Mouse (Mus musculus) left cerebral cortex, postnatal 4 days (tissue): Measurements from ENCODE around the gene Ccdc107. TPM values are rescaled to one million over a fixed set of nuclear protein-coding genes. Genes with fewer than 3 reads are reported as not detected.

Experiments used
- DNase-seq: peaks from one replicate; pipeline ENCODE4 v3.0.0-alpha.2; 2022
- intact Hi-C: fragments of 180-260 bp; cut with DNase I; formaldehyde crosslinking; loops from one replicate; pipeline ENCODE4 v1.15.1; 2025
- total RNA-seq, 2 experiments: library from RNA; stranded (reverse); gene quantifications; 2 replicates each; pipeline ENCODE4 v1.2.3; 2021

Ccdc107 gene
- 10 to 100 TPM; 29.9 to 34.3 TPM for total RNA-seq

- intact Hi-C loops = loop anchor here (5.0 kb wide), 1 partner anchor 51 kb away; the partner anchor contains the start of gene Tesk1
- peak; percentile 95 for DNase-seq
Measured at GRCm38 (mm10) chr4:43492821-43493185, at the start of gene Ccdc107. Gene Ccdc107, plus strand, starts transcription at chr4:43492900.

- peak; percentile 32 for DNase-seq
- intact Hi-C loops = loop anchor here (5.0 kb wide), 1 partner anchor 49 kb away; the partner anchor contains the start of gene Ccdc107
Measured at GRCm38 (mm10) chr4:43443511-43443910, 49.2 kb upstream of the Ccdc107 start.

DNA sequence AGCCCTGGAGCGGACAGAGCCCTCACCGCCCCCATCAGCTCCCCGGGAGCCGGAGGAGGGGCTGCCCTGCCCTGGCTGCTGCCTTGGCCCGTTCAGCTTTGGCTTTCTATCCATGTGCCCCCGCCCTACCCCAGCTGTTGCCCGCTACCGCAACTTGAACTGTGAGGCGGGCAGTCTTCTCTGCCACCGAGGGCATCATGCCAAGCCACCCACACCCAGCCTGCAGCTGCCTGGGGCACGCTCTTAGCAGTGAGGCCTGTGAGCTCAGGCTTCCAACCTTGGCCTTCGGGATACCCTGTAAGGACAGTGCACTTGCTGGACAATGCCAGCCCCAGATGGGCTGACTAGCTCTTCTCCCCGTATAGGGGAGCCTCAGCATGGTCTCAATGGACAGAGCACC, 45.4 kb upstream of the Ccdc107 start:
- intact Hi-C loops = no loop called here
- peak; percentile 63 for DNase-seq

DNA sequence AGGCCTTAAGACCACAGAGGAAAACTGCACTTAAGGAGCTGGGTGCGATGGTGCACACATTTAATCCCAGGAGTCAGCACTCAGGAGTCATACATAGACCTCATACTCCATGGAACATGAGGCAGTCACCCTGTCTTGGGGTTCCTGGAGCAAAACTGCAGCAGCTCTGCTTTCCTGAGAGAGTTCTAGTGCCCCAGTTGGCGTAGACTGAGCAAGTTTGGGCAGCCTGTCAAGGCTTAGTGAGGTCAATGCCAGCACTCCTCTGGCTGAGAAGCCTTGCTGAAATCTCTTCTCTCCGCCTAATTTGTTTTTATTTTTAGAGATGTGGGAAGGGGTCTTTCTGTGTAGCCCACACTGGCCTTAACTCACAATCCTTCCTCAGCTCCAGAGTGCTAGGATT, 44.1 kb upstream of the Ccdc107 start:
- intact Hi-C loops = no loop called here
- no peak for DNase-seq

GRCm38 (mm10) chr4:43452315-43452714, 40.4 kb upstream of the Ccdc107 start:
- intact Hi-C loops = no loop called here
- DNase-seq = no peak

- intact Hi-C loops = no loop called here
- no peak for DNase-seq
Measured at GRCm38 (mm10) chr4:43453413-43453812, 39.3 kb upstream of the Ccdc107 start.

DNA sequence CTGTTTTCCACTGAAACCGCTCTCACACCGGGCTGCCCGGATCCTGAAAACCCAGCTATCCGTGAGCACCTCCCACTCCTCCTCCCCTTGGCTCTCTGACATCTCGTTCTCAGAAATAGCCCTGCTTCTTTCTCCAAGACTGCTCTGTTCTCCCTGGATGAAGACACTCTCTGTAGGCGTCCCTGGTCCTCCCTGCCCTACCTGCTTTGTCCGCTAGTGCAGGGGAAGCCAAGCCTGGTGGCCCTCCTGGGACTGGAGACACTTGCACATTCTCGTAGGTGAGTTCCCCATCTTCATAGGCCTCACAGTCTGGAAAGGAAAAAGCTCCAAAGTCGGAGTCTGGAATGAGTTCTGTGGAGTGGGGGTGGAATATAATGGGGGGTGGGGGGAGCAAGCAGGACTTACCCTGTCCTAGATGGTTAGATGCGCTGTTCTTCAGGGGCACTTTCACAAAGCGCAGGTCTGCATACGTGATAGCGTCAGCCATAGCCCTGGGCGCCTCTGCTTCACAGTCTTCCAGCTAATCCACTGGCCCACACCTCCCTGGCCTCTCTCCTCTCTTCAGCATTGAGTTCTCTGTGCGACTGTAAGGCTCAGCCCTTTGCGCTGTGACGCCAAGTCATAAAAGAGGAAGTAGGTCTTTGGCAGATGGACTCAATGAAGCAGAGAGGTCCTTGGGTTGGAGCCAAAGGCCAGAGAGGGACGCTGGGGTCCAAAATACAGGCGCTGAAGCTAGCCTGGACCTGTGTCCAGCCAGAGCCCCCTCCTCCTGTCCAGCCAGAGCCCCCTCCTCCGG, 38.5 kb upstream of the Ccdc107 start, which contains the start of gene Cd72:
TSS of gene Cd72 (minus strand) at position 588 of the 796 bp plus-strand sequence.
- DNase-seq = no peak
- intact Hi-C loops = no loop called here

DNA sequence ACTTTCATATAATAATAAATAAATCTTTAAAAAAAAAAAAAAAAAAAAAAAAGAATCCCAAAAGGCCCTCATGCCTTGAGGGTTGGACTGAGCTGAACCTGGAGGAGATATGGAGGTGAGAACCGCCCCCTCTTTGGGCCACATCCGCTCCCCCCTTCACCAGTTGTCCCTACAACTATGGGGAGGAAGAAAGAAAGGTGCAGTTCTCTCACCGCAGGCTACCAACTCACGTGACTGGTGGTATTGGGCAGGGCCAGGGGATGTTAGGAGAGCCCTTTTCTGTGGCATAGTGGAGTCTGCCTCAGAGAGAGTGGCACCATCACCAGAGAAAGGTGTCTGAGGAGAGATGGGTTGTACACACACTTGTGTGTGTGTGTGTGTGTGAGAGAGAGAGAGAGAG, 36.2 kb upstream of the Ccdc107 start:
- DNase-seq = no peak
- intact Hi-C loops = no loop called here

DNA sequence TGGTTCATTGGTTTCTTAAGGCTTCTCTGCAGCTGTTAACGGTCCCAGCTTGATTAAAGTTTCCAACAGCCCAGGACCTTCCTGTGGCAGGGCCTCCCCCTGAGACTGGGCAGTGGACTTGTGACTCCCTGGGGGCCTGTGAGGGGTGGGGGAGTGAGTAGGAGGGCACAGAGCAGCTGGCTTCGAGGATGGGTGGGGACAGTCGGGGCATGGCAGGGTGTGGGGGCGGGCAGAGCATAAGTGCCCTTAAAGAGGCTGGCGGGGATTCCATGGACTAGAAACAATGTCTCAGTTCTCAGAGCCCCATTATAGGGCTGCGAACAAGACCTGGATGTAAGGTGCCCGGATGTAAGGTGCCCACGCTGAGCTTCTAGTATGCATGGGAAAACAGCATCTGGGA, 35.6 kb upstream of the Ccdc107 start:
- intact Hi-C loops = no loop called here
- no peak for DNase-seq

GRCm38 (mm10) chr4:43463102-43463501, 29.6 kb upstream of the Ccdc107 start:
- intact Hi-C loops = no loop called here
- DNase-seq = no peak

DNA sequence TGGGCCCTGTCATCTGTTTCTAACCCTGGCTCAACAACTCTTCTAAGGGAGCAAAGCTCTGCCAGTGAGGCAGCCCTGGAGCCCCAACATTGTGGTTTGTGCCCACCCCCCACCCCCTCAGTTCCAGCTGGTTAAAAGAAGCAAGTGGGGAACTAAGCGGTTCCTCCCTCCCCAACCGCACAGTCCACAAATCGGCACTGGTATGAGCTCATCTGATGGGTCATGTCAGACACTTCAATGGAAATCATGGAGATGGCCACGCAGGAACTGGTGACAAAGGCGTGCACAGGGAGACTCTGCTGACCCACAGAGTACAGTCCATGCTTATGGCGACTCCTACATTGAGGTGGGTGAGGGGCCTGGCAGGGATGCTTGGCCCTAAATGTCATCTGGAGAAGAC, 26.8 kb upstream of the Ccdc107 start:
- no peak for DNase-seq
- intact Hi-C loops = no loop called here

GRCm38 (mm10) chr4:43466872-43467271, 25.8 kb upstream of the Ccdc107 start:
- DNase-seq = no peak
- intact Hi-C loops = no loop called here

- intact Hi-C loops = no loop called here
- no peak for DNase-seq
Measured at GRCm38 (mm10) chr4:43470301-43470700, 22.4 kb upstream of the Ccdc107 start.

DNA sequence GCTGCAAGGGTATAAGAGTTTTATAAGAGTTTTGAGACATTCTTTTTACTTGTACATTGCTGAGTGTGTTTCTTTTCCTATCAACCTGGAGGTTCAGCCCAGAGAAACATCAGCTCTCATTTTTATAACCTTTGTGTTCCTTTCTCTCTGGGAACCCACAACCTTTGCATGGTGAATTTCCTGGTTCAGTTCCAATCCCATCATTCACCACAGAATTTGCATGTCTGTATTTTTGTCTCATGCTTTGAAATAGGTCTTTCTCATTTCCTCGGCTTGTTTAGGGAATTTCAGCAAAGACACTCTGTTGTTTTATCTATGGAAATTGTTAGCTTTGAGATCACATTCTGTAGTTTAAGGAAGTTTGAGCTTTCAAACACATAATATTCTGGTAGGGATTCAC, 19.1 kb upstream of the Ccdc107 start:
- DNase-seq = no peak
- intact Hi-C loops = no loop called here

GRCm38 (mm10) chr4:43476604-43477003, 16.1 kb upstream of the Ccdc107 start:
- no peak for DNase-seq
- intact Hi-C loops = no loop called here

DNA sequence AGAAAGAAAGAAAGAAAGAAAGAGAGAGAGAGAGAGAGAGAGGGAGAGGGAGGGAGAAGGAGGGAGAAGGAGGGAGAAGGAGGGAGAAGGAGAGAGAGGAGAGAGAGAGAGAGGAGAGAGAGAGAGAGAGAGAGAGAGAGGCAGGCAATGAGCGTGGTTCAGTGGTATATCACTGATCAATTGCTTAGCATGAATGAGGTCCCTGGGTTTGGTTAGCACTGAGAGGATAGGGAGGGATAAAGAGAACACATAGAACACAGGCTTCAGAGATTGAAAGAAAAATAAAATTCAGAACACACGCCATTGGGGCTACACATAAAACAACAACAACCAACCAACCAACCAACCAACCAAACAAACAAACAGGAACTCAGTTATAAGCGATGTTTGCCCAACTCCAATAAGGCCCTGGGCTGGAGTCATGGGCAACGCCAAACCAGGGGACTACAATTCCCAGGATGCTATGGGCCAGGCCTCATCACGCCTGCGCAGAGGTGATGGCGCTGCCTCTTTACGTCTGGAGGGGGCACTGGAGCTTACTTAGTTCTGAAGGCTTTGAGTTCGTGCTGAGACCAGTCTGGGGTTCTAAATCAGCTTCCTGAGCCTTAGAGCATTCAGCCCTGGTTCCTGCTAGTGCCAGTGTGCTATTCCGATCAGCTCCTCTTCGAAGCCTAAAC, 14.7 kb upstream of the Ccdc107 start:
- peak; percentile 89 for DNase-seq
- intact Hi-C loops = no loop called here

GRCm38 (mm10) chr4:43478534-43478858, 14.2 kb upstream of the Ccdc107 start:
- no peak for DNase-seq
- intact Hi-C loops = no loop called here

DNA sequence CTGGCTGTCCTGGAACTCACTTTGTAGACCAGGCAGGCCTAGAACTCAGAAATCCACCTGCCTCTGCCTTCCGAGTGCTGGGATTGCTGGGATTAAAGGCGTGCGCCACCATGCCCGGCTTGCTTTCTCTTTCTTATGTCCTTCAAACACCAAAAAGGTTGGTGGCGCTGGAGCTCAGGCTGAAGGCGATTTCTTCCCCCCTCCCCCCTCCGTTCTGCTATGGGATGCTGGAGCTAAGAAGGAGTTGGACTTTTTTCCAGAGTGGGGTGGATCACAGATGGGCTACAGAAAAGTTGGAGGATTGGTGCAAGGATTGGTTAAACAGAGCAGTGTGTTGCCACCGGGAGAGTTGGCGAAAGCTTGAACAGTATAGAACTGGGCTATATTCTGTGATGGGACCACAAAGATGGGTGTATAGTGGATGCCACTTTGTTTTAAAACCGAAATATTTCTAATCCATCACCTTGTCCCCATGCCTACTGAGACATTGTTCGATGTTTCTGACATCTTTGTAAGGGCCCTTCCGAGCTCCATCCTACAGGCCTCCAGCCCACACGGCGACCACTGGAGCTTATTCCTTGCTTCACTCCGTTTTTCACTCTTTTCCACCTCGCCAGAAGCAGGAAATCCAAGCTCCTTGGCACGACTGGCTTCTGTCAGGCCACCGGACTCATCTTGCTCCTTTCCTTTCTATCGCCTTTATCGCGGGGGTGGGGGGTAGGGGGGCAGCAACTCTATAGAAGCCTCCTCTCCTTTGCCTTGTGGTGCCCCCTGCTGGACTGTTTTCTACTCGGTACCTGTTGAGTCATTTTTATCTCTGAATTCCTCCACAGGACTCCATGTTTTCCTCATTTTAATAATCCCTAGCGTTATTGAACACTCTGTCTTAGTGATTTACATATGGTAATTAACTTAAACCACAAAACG, 13.5 kb upstream of the Ccdc107 start:
- intact Hi-C loops = no loop called here
- DNase-seq = peak; percentile 77

GRCm38 (mm10) chr4:43480985-43481384, 11.7 kb upstream of the Ccdc107 start:
- intact Hi-C loops = no loop called here
- no peak for DNase-seq

DNA sequence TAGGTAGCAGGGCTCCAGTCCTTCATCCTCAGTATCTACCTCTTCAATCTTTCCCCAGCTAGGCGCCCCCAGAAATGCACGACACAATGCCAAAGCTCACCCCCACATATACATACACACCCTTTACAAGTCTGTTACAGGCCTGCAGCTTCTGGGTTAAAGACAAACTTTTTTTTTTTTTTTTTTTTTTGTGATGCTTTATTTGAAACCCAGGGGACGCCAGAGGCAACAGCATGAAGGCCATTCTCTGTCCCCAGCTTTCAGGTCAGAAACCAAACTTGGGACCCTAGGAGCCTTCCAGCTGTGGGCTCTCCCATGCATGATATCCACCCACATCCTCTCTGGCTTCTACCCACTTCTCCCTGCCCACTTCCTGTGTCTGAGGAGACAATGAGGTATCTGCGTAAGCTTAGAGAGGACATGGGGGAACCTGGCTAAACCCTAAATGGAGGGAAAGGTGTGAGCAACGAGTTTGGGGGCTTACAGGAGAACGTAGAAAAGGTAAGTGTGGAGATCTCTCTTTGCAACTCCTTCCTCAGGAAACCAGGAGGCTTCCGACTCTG, 10.7 kb upstream of the Ccdc107 start:
- intact Hi-C loops = no loop called here

GRCm38 (mm10) chr4:43482591-43482990, 10.1 kb upstream of the Ccdc107 start:
- no peak for DNase-seq
- intact Hi-C loops = no loop called here

More for the DNA sequence above, 10.7 kb upstream of the Ccdc107 start:
- no peak for DNase-seq
